Mouse (Mus musculus) kidney, embryonic 15.5 days (tissue): ENCODE results near the gene Bcl7b. TPM values are rescaled to one million over a fixed set of nuclear protein-coding genes. Genes with fewer than 3 reads are reported as not detected.

ENCODE experiments used
- ATAC-seq: fragments of 200-750 bp; cut with Nextera tagmentation; replicated peaks from 2 replicates; pipeline ENCODE4 v1.8.0; 2017; ENCODE audit warnings: moderate TSS enrichment; ENCODE audit not compliant: low FRiP score
- H3K27ac ChIP-seq: fragments of 300-500 bp; sonication (generic); 2 replicates; pipeline ENCODE4 v1.5.1; 2015; ENCODE audit warnings: mild to moderate bottlenecking, inconsistent platforms
- H3K27me3 ChIP-seq: fragments of 300-500 bp; sonication (generic); 2 replicates; pipeline ENCODE4 v1.6.1; 2015; ENCODE audit warnings: inconsistent platforms
- H3K36me3 ChIP-seq: fragments of 300-500 bp; sonication (generic); 2 replicates; pipeline ENCODE4 v1.6.1; 2015; ENCODE audit warnings: inconsistent platforms
- H3K4me1 ChIP-seq: fragments of 300-500 bp; sonication (generic); 2 replicates; pipeline ENCODE4 v1.6.1; 2015; ENCODE audit warnings: inconsistent platforms
- H3K4me2 ChIP-seq: fragments of 300-500 bp; sonication (generic); 2 replicates; pipeline ENCODE4 v1.6.1; 2015; ENCODE audit warnings: moderate library complexity, mild to moderate bottlenecking, inconsistent platforms
- H3K4me3 ChIP-seq: fragments of 300-500 bp; sonication (generic); replicated peaks from 2 replicates; pipeline ENCODE4 v1.5.1; 2015; ENCODE audit warnings: mild to moderate bottlenecking, inconsistent platforms
- H3K9ac ChIP-seq: fragments of 300-500 bp; sonication (generic); 2 replicates; pipeline ENCODE4 v1.6.1; 2015; ENCODE audit warnings: mild to moderate bottlenecking, inconsistent platforms
- H3K9me3 ChIP-seq: fragments of 300-500 bp; sonication (generic); replicated peaks from 2 replicates; pipeline ENCODE4 v1.6.1; 2016; ENCODE audit warnings: inconsistent platforms
- whole genome bisulfite sequencing: fragments of 180-500 bp; shearing (Covaris S2); methylation state at CpG from one replicate; pipeline ENCODE4 v1.1.7; 2015; ENCODE audit warnings: mixed read lengths; 5-methylcytosine and 5-hydroxymethylcytosine counted together
- polyA plus RNA-seq: library from polyadenylated mRNA; unstranded; fragments of >200 nt; fragmentation: Nextera tagmentation; extraction: Ambion mirVana; gene quantifications from 2 replicates; pipeline ENCODE4 v1.2.1, GENCODE M21; 2015

Bcl7b gene
- polyA plus RNA-seq, 1 experiment from 2014 or later = 52.9 TPM

- WGBS = under 1% methylated on average over 92 of the region's 102 CpGs
- Histone ChIP-seq H3K36me3 (peaks cover 34% of the 10 kb centered on the region), H3K4me3 (peak overlapping the region; percentile 100), H3K4me1 (peaks cover 26% of the 10 kb centered on the region), H3K9ac (peak overlapping the region; percentile 98), H3K27ac (peak overlapping the region; percentile 98), H3K27me3 (no peaks in the 10 kb centered on the region), H3K4me2 (peak overlapping the region; percentile 71), H3K9me3 (no peaks in the 10 kb centered on the region; the same call in 1 of the 2 replicates)
- ATAC-seq = peak; percentile 73
Observed at GRCm38 (mm10) chr5:135187349-135188213, 19.5 kb downstream of the Bcl7b start.

GRCm38 (mm10) chr5:135188214-135188554 is 20.1 kb downstream of the Bcl7b start:
- no peak for ATAC-seq
- H3K9me3 ChIP-seq = no peaks in the 10 kb centered on the region; the same call in 1 of the 2 replicates
- no peaks in the 10 kb centered on the region for H3K27me3 ChIP-seq
- peak overlapping the region; percentile 100 for H3K4me3 ChIP-seq
- H3K4me2 ChIP-seq = peak overlapping the region; percentile 71
- peaks cover 32% of the 10 kb centered on the region for H3K36me3 ChIP-seq
- peaks cover 32% of the 10 kb centered on the region for H3K4me1 ChIP-seq
- under 1% methylated on average over 8 of the region's 8 CpGs for WGBS
- H3K9ac ChIP-seq = peak overlapping the region; percentile 98
- peak overlapping the region; percentile 98 for H3K27ac ChIP-seq

DNA sequence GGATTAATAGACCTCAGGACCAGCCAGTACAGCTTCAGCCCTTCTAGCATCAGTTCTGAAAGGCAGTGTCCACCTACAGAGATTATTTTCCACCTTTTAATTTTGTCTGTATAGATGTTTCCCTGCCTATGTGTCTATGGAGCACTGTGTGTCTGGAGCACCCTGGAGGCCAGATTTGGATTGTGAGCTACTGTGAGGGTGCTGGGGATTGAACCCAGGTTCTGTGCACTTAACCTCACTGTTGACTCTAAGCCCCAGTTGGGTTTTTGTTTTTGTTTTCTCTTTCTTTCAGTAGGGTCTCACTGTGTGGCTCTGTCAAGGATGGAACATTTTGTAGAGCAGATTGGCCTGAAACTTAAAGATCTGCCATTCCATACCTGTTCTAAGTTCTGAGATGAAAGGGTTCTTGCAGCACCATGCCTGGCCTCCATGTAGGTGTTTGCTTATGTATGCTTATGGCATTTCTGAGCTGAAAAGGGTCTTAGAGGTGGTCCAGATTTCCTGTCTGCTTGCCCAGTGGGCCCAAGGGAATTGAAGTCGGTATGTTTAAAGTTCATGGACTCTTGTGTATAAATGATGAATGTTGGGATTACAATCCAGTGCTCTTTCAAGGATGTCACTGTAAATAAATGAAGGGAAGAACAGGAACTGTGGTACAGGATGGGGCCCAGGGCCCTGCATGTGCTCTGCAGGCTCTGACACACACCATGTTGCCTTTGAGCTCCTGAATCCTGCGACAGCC is 21.4 kb downstream of the Bcl7b start:
- ATAC-seq = no peak
- 34% methylated on average over 2 of the region's 2 CpGs for WGBS
- no peaks in the 10 kb centered on the region; the same call in 1 of the 2 replicates for H3K9me3 ChIP-seq

GRCm38 (mm10) chr5:135191620-135192019 is 23.5 kb downstream of the Bcl7b start:
- Histone ChIP-seq H3K27ac (no peak overlapping the region), H3K4me3 (no peak overlapping the region), H3K4me1 (peaks cover 28% of the 10 kb centered on the region), H3K4me2 (no peak overlapping the region), H3K27me3 (no peaks in the 10 kb centered on the region), H3K9ac (no peak overlapping the region), H3K36me3 (peaks cover 59% of the 10 kb centered on the region), H3K9me3 (no peaks in the 10 kb centered on the region)
- WGBS = 47% methylated on average over 2 of the region's 2 CpGs
- no peak for ATAC-seq

More for the DNA sequence above, 21.4 kb downstream of the Bcl7b start:
- Histone ChIP-seq H3K9ac (peak overlapping the region; percentile 98), H3K4me2 (peak overlapping the region; percentile 71), H3K27me3 (no peaks in the 10 kb centered on the region), H3K4me3 (peak overlapping the region; percentile 100), H3K27ac (no peak overlapping the region), H3K36me3 (peaks cover 43% of the 10 kb centered on the region), H3K4me1 (peaks cover 34% of the 10 kb centered on the region)

DNA sequence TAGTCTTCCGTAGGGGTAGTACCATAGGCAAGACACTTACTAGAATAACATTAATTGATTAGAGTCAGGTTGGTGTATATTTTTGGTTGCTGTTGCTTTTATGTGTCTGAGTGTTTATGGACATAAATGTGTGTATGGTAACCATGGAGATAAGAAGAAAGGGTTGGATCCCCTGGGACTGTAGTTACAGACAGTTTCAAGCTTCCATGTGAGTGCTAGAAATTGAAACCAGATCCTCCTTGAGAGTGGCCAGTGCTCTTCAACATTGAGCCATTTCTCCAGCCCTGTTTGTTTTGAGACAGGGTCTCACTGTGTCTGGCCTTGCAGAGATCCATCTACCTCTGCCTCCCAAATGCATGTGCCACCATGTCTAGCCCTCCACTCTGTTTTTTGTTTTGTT is 24.3 kb downstream of the Bcl7b start:
- peaks cover 62% of the 10 kb centered on the region for H3K36me3 ChIP-seq
- peaks cover 28% of the 10 kb centered on the region for H3K4me1 ChIP-seq
- H3K4me2 ChIP-seq = no peak overlapping the region
- no peak overlapping the region for H3K9ac ChIP-seq
- H3K9me3 ChIP-seq = no peaks in the 10 kb centered on the region
- H3K4me3 ChIP-seq = no peak overlapping the region
- H3K27me3 ChIP-seq = no peaks in the 10 kb centered on the region
- no peak overlapping the region for H3K27ac ChIP-seq
- ATAC-seq = no peak
- 82% methylated on average over 1 of the region's 1 CpGs for WGBS

DNA sequence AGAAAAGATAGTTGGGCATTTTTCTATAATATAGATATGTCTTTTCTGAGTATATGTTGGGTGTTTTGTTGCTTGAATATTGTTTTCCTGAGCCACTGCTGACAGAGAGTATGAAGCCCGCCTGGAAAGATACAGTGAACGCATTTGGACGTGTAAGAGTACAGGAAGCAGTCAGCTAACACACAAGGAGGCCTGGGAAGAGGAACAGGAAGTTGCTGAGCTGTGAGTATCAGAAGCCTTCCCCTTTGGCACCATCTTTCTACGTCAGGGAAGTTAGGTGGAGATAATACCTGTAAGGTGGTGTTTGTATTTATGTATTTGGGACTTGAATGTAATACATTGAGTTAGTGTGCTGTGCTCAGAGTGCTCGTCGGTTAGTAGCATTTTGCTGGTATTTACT is 28.3 kb downstream of the Bcl7b start:
- no peak overlapping the region for H3K27ac ChIP-seq
- no peaks in the 10 kb centered on the region for H3K9me3 ChIP-seq
- no peak overlapping the region for H3K4me3 ChIP-seq
- no peak for ATAC-seq
- H3K27me3 ChIP-seq = no peaks in the 10 kb centered on the region
- H3K36me3 ChIP-seq = peaks cover 79% of the 10 kb centered on the region
- 75% methylated on average over 6 of the region's 6 CpGs for WGBS
- H3K9ac ChIP-seq = no peak overlapping the region
- peaks cover 11% of the 10 kb centered on the region; the same call in 1 of the 2 replicates for H3K4me1 ChIP-seq
- no peak overlapping the region for H3K4me2 ChIP-seq

- Histone ChIP-seq H3K36me3 (peaks cover 91% of the 10 kb centered on the region), H3K4me1 (no peaks in the 10 kb centered on the region), H3K9ac (no peak overlapping the region), H3K27ac (no peak overlapping the region), H3K9me3 (no peaks in the 10 kb centered on the region), H3K27me3 (no peaks in the 10 kb centered on the region), H3K4me2 (no peak overlapping the region), H3K4me3 (no peak overlapping the region)
- no peak for ATAC-seq
- WGBS = 70% methylated on average over 3 of the region's 3 CpGs
Observed at GRCm38 (mm10) chr5:135202763-135203162, 34.7 kb downstream of the Bcl7b start.

DNA sequence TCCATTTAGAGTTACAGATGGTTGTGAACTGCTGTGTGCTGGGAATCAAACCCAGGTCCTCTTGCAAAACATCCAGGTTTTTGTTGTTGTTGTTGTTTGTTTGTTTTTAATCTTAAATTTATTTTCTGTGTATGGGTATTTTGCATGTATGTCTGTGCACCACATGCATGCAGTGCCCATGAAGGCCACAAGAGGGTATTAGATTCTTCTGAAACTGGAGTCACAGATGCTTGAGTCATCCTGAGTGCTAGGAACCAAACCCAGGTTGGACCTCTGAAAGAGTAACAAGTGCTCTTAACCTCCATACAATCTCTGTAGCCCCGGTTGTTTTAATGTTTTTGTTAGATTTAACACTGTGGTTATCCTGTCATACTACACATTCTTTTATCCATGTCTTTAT is 40.1 kb downstream of the Bcl7b start:
- ATAC-seq = no peak
- H3K9ac ChIP-seq = no peak overlapping the region
- no peak overlapping the region for H3K27ac ChIP-seq
- H3K9me3 ChIP-seq = no peaks in the 10 kb centered on the region
- no peak overlapping the region for H3K4me2 ChIP-seq
- H3K4me1 ChIP-seq = no peaks in the 10 kb centered on the region
- no peaks in the 10 kb centered on the region for H3K27me3 ChIP-seq
- H3K4me3 ChIP-seq = no peak overlapping the region
- H3K36me3 ChIP-seq = peaks cover 96% of the 10 kb centered on the region
- 88% methylated on average over 1 of the region's 1 CpGs for WGBS

DNA sequence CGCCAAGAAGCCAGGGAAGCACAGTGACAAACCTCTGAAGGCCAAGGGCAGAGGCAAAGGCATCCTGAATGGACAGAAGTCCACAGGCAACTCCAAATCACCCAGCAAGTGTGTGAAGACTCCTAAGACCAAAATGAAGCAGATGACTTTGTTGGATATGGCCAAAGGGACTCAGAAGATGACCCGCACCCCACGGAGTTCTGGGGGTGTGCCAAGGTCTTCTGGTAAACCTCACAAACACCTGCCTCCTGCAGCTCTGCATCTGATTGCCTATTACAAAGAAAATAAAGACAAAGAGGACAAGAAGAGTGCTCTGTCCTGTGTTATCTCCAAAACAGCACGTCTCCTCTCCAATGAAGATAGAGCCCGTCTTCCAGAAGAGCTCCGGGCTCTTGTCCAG is 48.8 kb downstream of the Bcl7b start:
- no peak for ATAC-seq

DNA sequence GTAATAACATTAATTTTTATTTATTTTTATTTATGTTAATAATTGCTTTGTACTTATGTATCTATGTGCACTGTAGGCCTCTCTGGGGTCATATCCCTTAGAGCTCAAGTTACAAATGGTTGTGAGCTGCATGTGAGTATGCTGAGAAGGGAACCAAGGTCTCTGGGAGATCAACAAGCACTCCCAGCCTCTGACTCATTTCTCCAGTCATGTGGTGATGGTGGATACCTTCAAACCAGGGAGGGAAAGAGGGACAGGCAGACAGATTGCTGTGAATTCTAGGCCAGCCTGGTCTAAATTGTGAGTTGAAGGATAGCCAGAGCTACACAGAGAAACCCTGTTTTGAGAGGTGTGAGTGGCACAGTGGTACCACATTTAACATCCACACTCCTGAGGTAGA is 52.9 kb downstream of the Bcl7b start:
- peaks cover 94% of the 10 kb centered on the region for H3K36me3 ChIP-seq
- no peaks in the 10 kb centered on the region; the same call in 1 of the 2 replicates for H3K4me1 ChIP-seq
- H3K9me3 ChIP-seq = no peaks in the 10 kb centered on the region
- no peak overlapping the region for H3K4me3 ChIP-seq
- no peak for ATAC-seq
- no peak overlapping the region for H3K9ac ChIP-seq
- no peaks in the 10 kb centered on the region for H3K27me3 ChIP-seq
- no peak overlapping the region for H3K27ac ChIP-seq
- no peak overlapping the region for H3K4me2 ChIP-seq

More for the DNA sequence above, 48.8 kb downstream of the Bcl7b start:
- H3K36me3 ChIP-seq = peaks cover 97% of the 10 kb centered on the region
- no peak overlapping the region for H3K9ac ChIP-seq
- WGBS = 89% methylated on average over 6 of the region's 6 CpGs
- H3K27me3 ChIP-seq = no peaks in the 10 kb centered on the region
- H3K4me3 ChIP-seq = no peak overlapping the region
- no peak overlapping the region for H3K4me2 ChIP-seq
- no peaks in the 10 kb centered on the region for H3K4me1 ChIP-seq
- no peak overlapping the region for H3K27ac ChIP-seq
- no peaks in the 10 kb centered on the region for H3K9me3 ChIP-seq

GRCm38 (mm10) chr5:135222066-135222465 is 54.0 kb downstream of the Bcl7b start:
- H3K27ac ChIP-seq = no peak overlapping the region
- no peaks in the 10 kb centered on the region for H3K9me3 ChIP-seq
- no peak overlapping the region for H3K9ac ChIP-seq
- 94% methylated on average over 7 of the region's 7 CpGs for WGBS
- no peak for ATAC-seq
- H3K4me2 ChIP-seq = no peak overlapping the region
- H3K36me3 ChIP-seq = peaks cover 92% of the 10 kb centered on the region
- H3K4me3 ChIP-seq = no peak overlapping the region
- no peaks in the 10 kb centered on the region; the same call in 1 of the 2 replicates for H3K4me1 ChIP-seq
- H3K27me3 ChIP-seq = no peaks in the 10 kb centered on the region

- Histone ChIP-seq H3K27ac (no peak overlapping the region), H3K27me3 (no peaks in the 10 kb centered on the region), H3K9me3 (no peaks in the 10 kb centered on the region), H3K36me3 (peaks cover 91% of the 10 kb centered on the region), H3K4me2 (no peak overlapping the region), H3K4me1 (no peaks in the 10 kb centered on the region; the same call in 1 of the 2 replicates), H3K4me3 (no peak overlapping the region), H3K9ac (no peak overlapping the region)
- no peak for ATAC-seq
- 82% methylated on average over 3 of the region's 3 CpGs for WGBS
Observed at GRCm38 (mm10) chr5:135224169-135224568, 56.1 kb downstream of the Bcl7b start.
